Mouse (Mus musculus) heart, postnatal 0 days (tissue): ENCODE measurements around the gene Ankrd12.

Experiments
- CTCF ChIP-seq: IDR thresholded peaks from 2 replicates; pipeline ENCODE4 v1.5.1; 2016; ENCODE audit warnings: antibody characterized with exemption, control low read depth, low read depth
- EP300 ChIP-seq: IDR thresholded peaks from 2 replicates; pipeline ENCODE4 v1.6.1; 2016; ENCODE audit warnings: antibody characterized with exemption, low read depth

GRCm38 (mm10) chr17:66077437-66077850, 555 bp upstream of the Ankrd12 start:
- TF ChIP-seq CTCF (no peak), EP300 (no peak)
